Mouse (Mus musculus) embryonic facial prominence, embryonic 11.5 days (tissue): ENCODE measurements around the gene D630036H23Rik. TPM values are rescaled to one million over a fixed set of nuclear protein-coding genes. Genes with fewer than 3 reads are reported as not detected.

Experiments
- ATAC-seq: fragments of 200-750 bp; cut with Nextera tagmentation; replicated peaks from 2 replicates; pipeline ENCODE4 v1.8.0; 2017; ENCODE audit warnings: low read depth; ENCODE audit not compliant: insufficient number of reproducible peaks, low FRiP score, low TSS enrichment
- DNase-seq: peaks from one replicate; pipeline ENCODE4 v3.0.0-alpha.2; 2015; ENCODE audit warnings: low spot score
- H3K27ac ChIP-seq: fragments of 300-500 bp; sonication (generic); replicated peaks from 2 replicates; pipeline ENCODE4 v1.5.1; 2014; ENCODE audit warnings: mild to moderate bottlenecking, low read depth, low read length, control low read depth
- H3K27me3 ChIP-seq: fragments of 300-500 bp; sonication (generic); 2 replicates; pipeline ENCODE4 v1.6.1; 2014; ENCODE audit warnings: mild to moderate bottlenecking, low read length, moderate library complexity, mixed read lengths; ENCODE audit not compliant: control insufficient read depth, insufficient read depth
- H3K36me3 ChIP-seq: fragments of 300-500 bp; sonication (generic); replicated peaks from 2 replicates; pipeline ENCODE4 v1.6.1; 2014; ENCODE audit warnings: low read depth, mild to moderate bottlenecking, low read length, moderate library complexity, mixed read lengths; ENCODE audit not compliant: control insufficient read depth, insufficient read depth
- H3K4me1 ChIP-seq: fragments of 300-500 bp; sonication (generic); 2 replicates; pipeline ENCODE4 v1.6.1; 2014; ENCODE audit warnings: low read length, mixed read lengths; ENCODE audit not compliant: control insufficient read depth, insufficient read depth
- H3K4me2 ChIP-seq: fragments of 300-500 bp; sonication (generic); 2 replicates; pipeline ENCODE4 v1.6.1; 2014; ENCODE audit warnings: low read depth, mild to moderate bottlenecking, control low read depth, low read length, moderate library complexity
- H3K4me3 ChIP-seq: fragments of 300-500 bp; sonication (generic); 2 replicates; pipeline ENCODE4 v1.5.1; 2014; ENCODE audit warnings: low read depth, low read length, control low read depth
- H3K9ac ChIP-seq: fragments of 300-500 bp; sonication (generic); replicated peaks from 2 replicates; pipeline ENCODE4 v1.6.1; 2014; ENCODE audit warnings: mild to moderate bottlenecking, control low read depth, low read length
- H3K9me3 ChIP-seq: fragments of 300-500 bp; sonication (generic); replicated peaks from 2 replicates; pipeline ENCODE4 v1.6.1; 2016; ENCODE audit warnings: mild to moderate bottlenecking, low read length, inconsistent platforms, mixed read lengths; ENCODE audit not compliant: control insufficient read depth
- WGBS: fragments of 180-500 bp; shearing (Covaris S2); extraction: QIAGEN DNeasy Blood & Tissue Kit; methylation state at CpG from one replicate; pipeline ENCODE4 v1.1.7; 2014; 5-methylcytosine and 5-hydroxymethylcytosine counted together
- polyA plus RNA-seq: library from polyadenylated mRNA; unstranded; fragments of >200 nt; fragmentation: Nextera tagmentation; extraction: Ambion mirVana; gene quantifications from 2 replicates; pipeline ENCODE4 v1.2.1, GENCODE M21; 2014

D630036H23Rik gene
- 1.5 and 1.8 TPM in 2 replicates for polyA plus RNA-seq

- WGBS = under 1% methylated on average over 63 of the region's 64 CpGs
- Histone ChIP-seq H3K9me3 (no peaks in the 10 kb centered on the region), H3K4me1 (no peaks in the 10 kb centered on the region), H3K27ac (peak within 1 kb of the TSS; percentile 91), H3K4me2 (peak within 1 kb of the TSS; percentile 70), H3K27me3 (no peaks in the 10 kb centered on the region), H3K4me3 (peak within 1 kb of the TSS; percentile 46), H3K36me3 (no peaks in the 10 kb centered on the region), H3K9ac (peak within 1 kb of the TSS; percentile 98)
- ATAC-seq (peak; percentile 93), DNase-seq (peak; percentile 85)
These were observed at the start of gene D630036H23Rik, which contains the start of gene Ispd for GRCm38 (mm10) chr12:36381441-36382340. Gene D630036H23Rik (minus strand): TSS chr12:36382181. Gene Ispd (plus strand): TSS chr12:36381450.

GRCm38 (mm10) chr12:36426163-36427045 lies 44.4 kb upstream of the D630036H23Rik start:
- H3K4me1 ChIP-seq = no peaks in the 10 kb centered on the region
- H3K4me3 ChIP-seq = no peak overlapping the region
- H3K27me3 ChIP-seq = no peaks in the 10 kb centered on the region
- WGBS = 44% methylated on average over 15 of the region's 15 CpGs
- peak; percentile 39 for DNase-seq
- H3K9ac ChIP-seq = no peak overlapping the region
- H3K9me3 ChIP-seq = no peaks in the 10 kb centered on the region
- no peak overlapping the region for H3K27ac ChIP-seq
- no peak overlapping the region for H3K4me2 ChIP-seq
- no peaks in the 10 kb centered on the region for H3K36me3 ChIP-seq
- 0 out of 2 replicates have a peak, but pooled peaks have one; percentile 56 for ATAC-seq

- Histone ChIP-seq H3K4me1 (no peaks in the 10 kb centered on the region), H3K36me3 (no peaks in the 10 kb centered on the region), H3K4me2 (no peak overlapping the region), H3K9ac (no peak overlapping the region), H3K4me3 (no peak overlapping the region), H3K27ac (no peak overlapping the region), H3K9me3 (no peaks in the 10 kb centered on the region), H3K27me3 (no peaks in the 10 kb centered on the region)
- no peak for ATAC-seq
- 88% methylated on average over 7 of the region's 7 CpGs for WGBS
- DNase-seq = no peak
These were observed 43.3 kb upstream of the D630036H23Rik start for GRCm38 (mm10) chr12:36425258-36425657.

GRCm38 (mm10) chr12:36423677-36424076 lies 41.7 kb upstream of the D630036H23Rik start:
- Histone ChIP-seq H3K27ac (no peak overlapping the region), H3K27me3 (no peaks in the 10 kb centered on the region), H3K9ac (no peak overlapping the region), H3K4me1 (no peaks in the 10 kb centered on the region), H3K4me3 (no peak overlapping the region), H3K9me3 (no peaks in the 10 kb centered on the region), H3K4me2 (no peak overlapping the region), H3K36me3 (no peaks in the 10 kb centered on the region)
- DNase-seq (peak; percentile 22), ATAC-seq (peak; percentile 70; the same call in 1 of the 2 replicates)
- 49% methylated on average over 10 of the region's 10 CpGs for WGBS

GRCm38 (mm10) chr12:36395115-36395514 lies 13.1 kb upstream of the D630036H23Rik start:
- Histone ChIP-seq H3K4me3 (no peak overlapping the region), H3K4me1 (no peaks in the 10 kb centered on the region), H3K36me3 (no peaks in the 10 kb centered on the region), H3K9me3 (no peaks in the 10 kb centered on the region), H3K27ac (no peak overlapping the region), H3K4me2 (no peak overlapping the region), H3K27me3 (no peaks in the 10 kb centered on the region), H3K9ac (no peak overlapping the region)
- WGBS = 92% methylated on average over 2 of the region's 2 CpGs
- no peak for DNase-seq
- no peak for ATAC-seq

- Histone ChIP-seq H3K4me2 (no peak overlapping the region), H3K36me3 (no peaks in the 10 kb centered on the region), H3K4me3 (no peak overlapping the region), H3K9me3 (no peaks in the 10 kb centered on the region), H3K27ac (no peak overlapping the region), H3K27me3 (no peaks in the 10 kb centered on the region), H3K4me1 (no peaks in the 10 kb centered on the region), H3K9ac (no peak overlapping the region)
- WGBS = 91% methylated on average over 4 of the region's 4 CpGs
- ATAC-seq (no peak), DNase-seq (no peak)
These were observed 5.0 kb upstream of the D630036H23Rik start for GRCm38 (mm10) chr12:36386991-36387390.

GRCm38 (mm10) chr12:36385386-36385785 lies 3.4 kb upstream of the D630036H23Rik start:
- Histone ChIP-seq H3K27ac (no peak overlapping the region), H3K4me3 (no peak overlapping the region), H3K27me3 (no peaks in the 10 kb centered on the region), H3K4me2 (no peak overlapping the region), H3K36me3 (no peaks in the 10 kb centered on the region), H3K9ac (no peak overlapping the region), H3K9me3 (no peaks in the 10 kb centered on the region), H3K4me1 (no peaks in the 10 kb centered on the region)
- ATAC-seq (no peak), DNase-seq (peak; percentile 51)
- 32% methylated on average over 6 of the region's 6 CpGs for WGBS
